Mouse (Mus musculus) midbrain, embryonic 14.5 days (tissue): ENCODE data around the gene Rpl3. TPM values are rescaled to one million over a fixed set of nuclear protein-coding genes. Genes with fewer than 3 reads are reported as not detected.

ENCODE experiments used
- ATAC-seq: fragments of 200-750 bp; cut with Nextera tagmentation; 2 replicates; pipeline ENCODE4 v1.8.0; 2017; ENCODE audit warnings: moderate number of reproducible peaks, moderate library complexity; ENCODE audit not compliant: low FRiP score, low TSS enrichment
- DNase-seq: peaks from one replicate; pipeline ENCODE4 v3.0.0-alpha.2; 2015
- H3K27ac ChIP-seq: fragments of 300-500 bp; sonication (generic); replicated peaks from 2 replicates; pipeline ENCODE4 v1.5.1; 2014; ENCODE audit warnings: mild to moderate bottlenecking, low read depth, low read length, moderate library complexity
- H3K27me3 ChIP-seq: fragments of 300-500 bp; sonication (generic); 2 replicates; pipeline ENCODE4 v1.6.1; 2014; ENCODE audit warnings: low read length, control low read depth, mixed read lengths; ENCODE audit not compliant: control insufficient read depth, insufficient read depth
- H3K36me3 ChIP-seq: fragments of 300-500 bp; sonication (generic); 2 replicates; pipeline ENCODE4 v1.6.1; 2014; ENCODE audit warnings: low read length, control low read depth; ENCODE audit not compliant: control insufficient read depth, insufficient read depth
- H3K4me1 ChIP-seq: fragments of 300-500 bp; sonication (generic); 2 replicates; pipeline ENCODE4 v1.6.1; 2014; ENCODE audit warnings: mild to moderate bottlenecking, antibody characterized with exemption, low read length, control low read depth; ENCODE audit not compliant: control insufficient read depth, insufficient read depth
- H3K4me2 ChIP-seq: fragments of 300-500 bp; sonication (generic); 2 replicates; pipeline ENCODE4 v1.6.1; 2014; ENCODE audit warnings: mild to moderate bottlenecking, low read length, moderate library complexity
- H3K4me3 ChIP-seq: fragments of 300-500 bp; sonication (generic); replicated peaks from 2 replicates; pipeline ENCODE4 v1.5.1; 2014; ENCODE audit warnings: low read depth, low read length
- H3K9ac ChIP-seq: fragments of 300-500 bp; sonication (generic); replicated peaks from 2 replicates; pipeline ENCODE4 v1.6.1; 2014; ENCODE audit warnings: mild to moderate bottlenecking, low read length, moderate library complexity
- H3K9me3 ChIP-seq: fragments of 300-500 bp; sonication (generic); 2 replicates; pipeline ENCODE4 v1.6.1; 2016; ENCODE audit warnings: low read length, control low read depth, mixed read lengths; ENCODE audit not compliant: control insufficient read depth
- WGBS: fragments of 180-500 bp; shearing (Covaris S2); extraction: QIAGEN DNeasy Blood & Tissue Kit; methylation state at CpG from one replicate; pipeline ENCODE4 v1.1.7; 2014; 5-methylcytosine and 5-hydroxymethylcytosine counted together
- polyA plus RNA-seq: library from polyadenylated mRNA; unstranded; fragments of >200 nt; fragmentation: Nextera tagmentation; extraction: Ambion mirVana; gene quantifications from 2 replicates; pipeline ENCODE4 v1.2.1, GENCODE M21; 2014

The Rpl3 gene
- polyA plus RNA-seq, 1 experiment from 2014 or later, result 724 TPM

DNA sequence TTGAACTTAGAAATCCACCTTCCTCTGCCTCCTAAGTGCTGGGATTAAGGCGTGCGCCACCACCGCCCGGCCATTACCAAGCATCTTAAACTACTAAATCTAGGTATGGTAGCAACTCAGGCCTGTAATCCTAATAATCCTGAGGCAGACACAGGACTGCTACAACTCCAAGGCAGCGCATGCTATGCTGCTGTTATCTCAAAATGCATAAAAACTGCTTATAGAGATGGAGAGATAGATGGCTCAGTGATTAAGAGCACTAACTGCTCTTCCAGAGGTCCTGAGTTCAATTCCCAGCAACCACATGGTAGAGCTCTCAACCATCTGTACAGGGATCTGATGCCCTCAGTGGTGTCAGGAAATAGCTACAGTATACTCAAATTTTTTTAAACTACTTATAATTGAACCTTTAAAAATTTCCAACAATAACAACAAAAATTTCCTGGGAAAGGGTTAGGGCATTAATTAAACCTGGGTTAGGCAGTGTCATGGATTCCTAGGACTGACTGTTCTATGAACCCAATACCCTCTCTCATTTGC, 12.5 kb downstream of the Rpl3 start:
- H3K4me3 ChIP-seq, result no peak overlapping the region
- no peaks in the 10 kb centered on the region for H3K9me3 ChIP-seq
- H3K27ac ChIP-seq, result no peak overlapping the region
- WGBS, result 91% methylated on average over 5 of the region's 5 CpGs
- peaks cover 60% of the 10 kb centered on the region for H3K36me3 ChIP-seq
- H3K4me2 ChIP-seq, result no peak overlapping the region
- no peak overlapping the region for H3K9ac ChIP-seq
- DNase-seq (no peak), ATAC-seq (no peak)
- no peaks in the 10 kb centered on the region for H3K27me3 ChIP-seq
- peaks cover 7% of the 10 kb centered on the region for H3K4me1 ChIP-seq

DNA sequence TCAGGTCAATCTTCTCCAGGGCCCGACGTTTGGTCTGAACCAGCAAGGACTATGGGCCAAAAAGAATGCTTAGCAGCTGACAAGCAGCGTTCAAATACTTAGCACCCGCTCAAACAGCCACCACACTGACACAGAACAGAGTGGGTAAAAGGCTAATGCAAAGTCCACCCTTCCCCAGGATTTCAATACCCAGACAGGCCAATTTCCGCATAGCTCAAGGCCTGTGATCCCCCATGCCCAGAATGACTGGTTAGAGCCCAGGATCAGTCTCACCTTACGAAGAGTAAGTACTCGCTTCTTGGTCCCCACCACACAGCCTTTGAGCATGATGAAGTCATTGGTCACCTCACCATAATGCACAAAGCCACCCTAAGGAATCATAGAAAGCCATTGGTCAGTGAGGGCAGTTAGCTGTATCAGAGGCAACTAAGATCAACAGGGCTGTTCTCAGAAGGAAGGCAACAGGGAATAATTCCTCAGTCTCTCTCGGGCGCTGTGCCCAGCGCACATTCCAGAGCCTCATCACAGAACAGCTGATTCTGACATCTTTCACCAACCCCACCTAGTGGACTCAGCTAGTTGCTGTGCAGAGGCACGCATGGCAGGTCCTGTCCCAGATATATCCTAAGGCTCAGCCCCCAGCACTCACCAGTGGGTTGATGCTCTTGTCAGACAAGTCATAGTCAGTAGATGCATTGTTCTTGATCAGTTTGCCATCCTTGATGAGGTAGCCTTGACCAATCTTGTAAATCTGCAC, 13.4 kb downstream of the Rpl3 start:
- WGBS, result 80% methylated on average over 11 of the region's 11 CpGs
- Histone ChIP-seq H3K4me3 (no peak overlapping the region), H3K9ac (no peak overlapping the region), H3K27ac (no peak overlapping the region), H3K27me3 (no peaks in the 10 kb centered on the region), H3K4me2 (no peak overlapping the region), H3K36me3 (peaks cover 60% of the 10 kb centered on the region), H3K4me1 (peaks cover 7% of the 10 kb centered on the region), H3K9me3 (no peaks in the 10 kb centered on the region)
- ATAC-seq (no peak), DNase-seq (peak; percentile 11)

DNA sequence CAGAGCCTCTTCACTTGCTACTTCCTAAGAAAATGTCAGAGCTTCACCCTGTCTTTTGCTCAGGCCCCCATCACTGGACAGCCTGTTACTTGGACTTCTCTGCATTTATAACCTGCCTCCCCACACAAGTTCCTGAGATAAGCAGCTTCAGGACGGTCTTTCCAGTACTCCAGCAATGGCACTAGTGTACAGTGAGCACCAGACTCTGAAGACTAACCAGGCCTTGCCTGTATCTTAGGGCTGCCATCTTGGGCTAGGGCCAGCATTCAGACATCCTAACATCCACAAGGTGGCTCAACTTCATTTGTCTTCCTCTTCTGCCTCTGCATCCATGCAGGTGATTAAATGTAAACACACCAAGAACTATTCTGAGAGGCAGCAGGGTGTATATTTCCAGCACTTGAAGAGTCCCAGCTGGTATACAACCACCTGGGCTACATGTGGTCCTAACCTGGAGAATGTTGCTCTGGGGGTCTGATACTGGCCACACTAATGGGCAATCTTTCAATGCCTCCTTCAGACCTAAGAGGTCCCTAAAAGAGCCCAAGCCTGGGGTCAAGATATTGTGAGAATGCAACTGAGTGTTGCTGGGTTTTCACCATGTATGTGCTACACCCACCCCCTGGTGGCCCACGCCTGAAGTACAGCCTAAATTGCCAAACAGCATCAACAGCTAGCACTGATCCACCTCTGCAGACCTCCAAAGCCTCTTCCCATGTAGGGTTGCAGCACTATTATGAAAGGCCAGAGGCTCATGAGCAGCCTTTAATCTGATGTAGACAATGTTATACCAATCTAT, 15.1 kb downstream of the Rpl3 start:
- H3K27me3 ChIP-seq, result no peaks in the 10 kb centered on the region
- H3K4me2 ChIP-seq, result no peak overlapping the region
- H3K4me1 ChIP-seq, result no peaks in the 10 kb centered on the region; the same call in 1 of the 2 replicates
- no peak overlapping the region for H3K9ac ChIP-seq
- peak; percentile 90 for DNase-seq
- no peaks in the 10 kb centered on the region for H3K9me3 ChIP-seq
- no peak overlapping the region for H3K4me3 ChIP-seq
- 0 out of 2 replicates have a peak overlapping the region, but pooled peaks have one; percentile 13 for H3K27ac ChIP-seq
- 4% methylated on average over 2 of the region's 2 CpGs for WGBS
- ATAC-seq, result no peak
- H3K36me3 ChIP-seq, result peaks cover 55% of the 10 kb centered on the region

DNA sequence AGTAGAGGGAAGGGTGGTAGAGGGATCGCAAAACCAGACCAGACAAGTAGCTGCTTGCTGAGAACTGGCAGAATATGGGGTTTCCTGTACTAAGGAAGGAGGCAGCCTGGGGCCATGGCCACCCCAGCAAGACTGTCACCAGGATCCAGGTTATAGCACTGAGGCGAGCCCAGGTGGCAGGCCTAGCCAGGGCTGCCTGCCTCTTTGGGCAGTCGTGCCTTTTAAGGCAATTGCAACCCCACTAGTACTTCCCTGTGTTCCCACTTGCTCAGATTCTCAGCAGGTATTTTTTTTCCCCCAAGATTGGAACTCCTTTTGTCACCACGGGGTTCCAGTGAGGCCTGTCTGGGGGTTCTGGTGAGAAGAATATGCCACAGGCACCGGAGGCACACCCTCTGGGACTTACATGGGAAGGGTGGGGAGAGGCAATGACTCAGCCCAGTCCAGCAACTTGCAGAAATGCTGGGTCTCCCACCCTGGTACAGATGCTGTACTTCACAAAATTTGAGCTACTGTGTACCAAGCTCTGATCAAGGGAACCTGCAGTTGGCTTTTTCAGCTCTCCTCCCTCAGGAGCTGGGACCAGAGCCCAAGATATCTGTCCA, 15.8 kb downstream of the Rpl3 start:
- DNase-seq (no peak), ATAC-seq (no peak)
- H3K4me2 ChIP-seq, result no peak overlapping the region
- 39% methylated on average over 5 of the region's 5 CpGs for WGBS
- no peaks in the 10 kb centered on the region for H3K27me3 ChIP-seq
- peaks cover 48% of the 10 kb centered on the region for H3K36me3 ChIP-seq
- H3K9me3 ChIP-seq, result no peaks in the 10 kb centered on the region
- no peaks in the 10 kb centered on the region for H3K4me1 ChIP-seq
- 0 out of 2 replicates have a peak overlapping the region, but pooled peaks have one; percentile 13 for H3K27ac ChIP-seq
- H3K9ac ChIP-seq, result 0 out of 2 replicates have a peak overlapping the region, but pooled peaks have one; percentile 1
- no peak overlapping the region for H3K4me3 ChIP-seq

DNA sequence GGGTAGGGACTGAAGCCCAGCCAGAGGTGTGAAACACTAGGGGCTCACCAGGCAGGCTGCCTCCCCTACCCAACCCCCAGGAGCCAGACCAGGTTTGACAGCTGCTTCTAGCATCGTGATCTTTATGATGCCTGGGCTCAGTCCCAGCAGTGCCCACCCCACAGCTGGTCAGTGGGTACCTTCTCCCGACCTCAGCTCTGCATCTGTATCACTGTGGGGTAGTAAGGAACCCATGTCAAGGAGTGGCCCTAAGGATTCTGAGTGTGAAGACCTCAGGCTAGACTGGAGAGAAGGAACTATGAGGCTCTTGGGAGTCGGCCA, 16.3 kb downstream of the Rpl3 start:
- no peaks in the 10 kb centered on the region for H3K27me3 ChIP-seq
- no peaks in the 10 kb centered on the region for H3K9me3 ChIP-seq
- H3K36me3 ChIP-seq, result peaks cover 43% of the 10 kb centered on the region
- WGBS, result 71% methylated on average over 3 of the region's 3 CpGs
- 0 out of 2 replicates have a peak overlapping the region, but pooled peaks have one; percentile 8 for H3K27ac ChIP-seq
- no peak for ATAC-seq
- H3K4me1 ChIP-seq, result no peaks in the 10 kb centered on the region
- H3K9ac ChIP-seq, result no peak overlapping the region
- DNase-seq, result no peak
- H3K4me2 ChIP-seq, result no peak overlapping the region
- H3K4me3 ChIP-seq, result no peak overlapping the region

DNA sequence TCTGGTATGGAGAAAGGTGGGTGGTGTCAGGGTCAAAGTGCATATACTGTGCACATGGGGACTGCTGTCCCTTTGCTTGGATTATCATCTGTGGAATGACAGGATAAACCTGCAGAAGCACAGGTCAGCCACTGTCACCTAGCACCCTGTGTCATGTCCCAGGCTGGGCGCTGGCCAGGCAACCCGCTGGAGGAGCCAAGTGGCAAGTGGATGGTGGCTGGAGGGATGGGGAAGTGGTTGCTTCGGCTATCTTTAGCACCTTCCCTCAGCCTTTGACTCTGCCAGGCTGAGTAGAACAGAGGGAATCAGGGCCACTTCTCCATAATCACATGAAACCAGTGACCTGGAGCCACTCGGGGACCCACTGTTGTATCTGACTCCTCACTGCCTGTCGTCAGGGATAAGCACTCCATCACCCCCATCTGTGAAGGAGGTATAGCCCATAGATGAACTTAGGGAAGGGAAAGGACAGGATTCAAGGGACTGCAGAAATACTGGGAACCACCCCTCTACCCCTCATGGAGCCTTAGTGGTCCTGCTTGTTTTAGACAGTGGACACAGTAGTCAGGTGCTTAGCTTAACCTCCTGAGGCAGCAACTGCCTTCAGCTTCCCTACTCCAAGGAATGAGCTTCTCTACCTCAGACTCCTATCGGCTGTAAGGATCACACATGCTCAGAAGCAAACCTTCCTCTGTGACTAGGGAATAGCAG, 16.9 kb downstream of the Rpl3 start:
- Histone ChIP-seq H3K4me3 (no peak overlapping the region), H3K9ac (no peak overlapping the region), H3K36me3 (peaks cover 38% of the 10 kb centered on the region), H3K4me1 (no peaks in the 10 kb centered on the region), H3K4me2 (no peak overlapping the region), H3K27ac (no peak overlapping the region), H3K27me3 (no peaks in the 10 kb centered on the region), H3K9me3 (no peaks in the 10 kb centered on the region)
- no peak for ATAC-seq
- WGBS, result 71% methylated on average over 6 of the region's 6 CpGs
- DNase-seq, result no peak

DNA sequence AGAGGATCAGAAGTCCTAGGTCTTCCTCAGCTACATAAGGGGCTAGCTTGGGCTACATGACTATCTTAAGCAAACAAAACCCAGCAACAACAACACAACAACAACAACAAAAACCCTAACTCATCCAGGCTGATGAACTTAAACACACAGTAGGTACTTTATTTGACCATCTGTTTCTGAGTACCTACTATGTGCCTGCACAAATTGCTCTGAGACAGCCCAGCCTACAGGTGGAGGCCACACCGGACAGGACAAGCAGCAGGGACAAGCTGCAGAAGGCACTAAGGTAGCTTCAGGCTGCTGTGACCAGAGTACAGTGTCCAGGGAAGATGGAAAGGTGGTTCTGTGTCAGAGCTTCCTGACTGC, 18.4 kb downstream of the Rpl3 start:
- H3K9ac ChIP-seq, result no peak overlapping the region
- H3K4me1 ChIP-seq, result no peaks in the 10 kb centered on the region
- ATAC-seq (no peak), DNase-seq (no peak)
- no peak overlapping the region for H3K27ac ChIP-seq
- H3K9me3 ChIP-seq, result no peaks in the 10 kb centered on the region
- H3K27me3 ChIP-seq, result no peaks in the 10 kb centered on the region
- peaks cover 22% of the 10 kb centered on the region for H3K36me3 ChIP-seq
- WGBS, result 98% methylated on average over 1 of the region's 1 CpGs
- no peak overlapping the region for H3K4me2 ChIP-seq
- H3K4me3 ChIP-seq, result no peak overlapping the region

DNA sequence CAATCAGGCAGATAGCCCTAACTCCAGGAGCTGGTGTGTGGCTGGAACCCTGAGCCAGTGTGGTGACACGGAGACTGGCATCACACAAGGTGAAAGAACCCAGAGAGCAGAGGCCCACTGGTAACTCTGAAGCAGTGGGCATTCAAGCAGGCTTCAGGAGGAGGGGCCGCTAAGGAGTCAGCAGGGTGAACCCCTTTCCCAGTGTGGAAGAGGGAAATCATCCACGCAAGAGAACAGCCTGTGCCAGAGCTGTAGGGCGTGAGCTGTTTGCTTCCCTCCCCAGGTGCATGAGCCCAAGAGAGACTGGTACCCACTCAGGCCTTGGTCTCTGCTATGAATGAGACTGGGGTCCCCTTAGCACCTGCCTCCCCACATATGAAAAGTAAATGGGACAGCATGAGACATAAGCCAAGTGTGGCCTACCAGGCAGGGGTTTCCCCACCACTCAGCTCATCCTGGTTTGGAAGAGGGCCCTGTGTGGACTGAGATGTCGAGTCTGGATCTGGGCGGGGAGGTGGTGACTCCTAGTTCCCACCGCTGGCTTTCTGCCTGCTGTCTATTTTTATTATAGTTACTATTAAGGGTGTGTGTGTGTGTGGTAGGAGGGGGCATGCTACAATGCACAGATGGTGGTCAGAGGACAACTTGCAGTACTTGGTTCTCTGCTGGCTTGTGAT, 19.0 kb downstream of the Rpl3 start:
- Histone ChIP-seq H3K27ac (no peak overlapping the region), H3K4me1 (no peaks in the 10 kb centered on the region), H3K9ac (no peak overlapping the region), H3K9me3 (no peaks in the 10 kb centered on the region), H3K27me3 (no peaks in the 10 kb centered on the region), H3K4me2 (no peak overlapping the region), H3K4me3 (no peak overlapping the region), H3K36me3 (peaks cover 17% of the 10 kb centered on the region)
- DNase-seq, result no peak
- 73% methylated on average over 7 of the region's 7 CpGs for WGBS
- ATAC-seq, result no peak
